Mouse (Mus musculus) bone marrow, adult 2 months (tissue): Measurements from ENCODE around the gene Klf1.

Experiments used
- CTCF ChIP-seq: fragments of 200-500 bp; IDR thresholded peaks from 2 replicates; pipeline ENCODE4 v1.5.1; 2011; ENCODE audit warnings: low read length, control low read depth; ENCODE audit not compliant: control insufficient read depth, insufficient read depth
- POLR2A ChIP-seq: fragments of 200-500 bp; IDR thresholded peaks from 2 replicates; pipeline ENCODE4 v1.6.1; 2011; ENCODE audit warnings: low read depth, mild to moderate bottlenecking, control low read depth, low read length, borderline replicate concordance; ENCODE audit not compliant: control insufficient read depth

DNA sequence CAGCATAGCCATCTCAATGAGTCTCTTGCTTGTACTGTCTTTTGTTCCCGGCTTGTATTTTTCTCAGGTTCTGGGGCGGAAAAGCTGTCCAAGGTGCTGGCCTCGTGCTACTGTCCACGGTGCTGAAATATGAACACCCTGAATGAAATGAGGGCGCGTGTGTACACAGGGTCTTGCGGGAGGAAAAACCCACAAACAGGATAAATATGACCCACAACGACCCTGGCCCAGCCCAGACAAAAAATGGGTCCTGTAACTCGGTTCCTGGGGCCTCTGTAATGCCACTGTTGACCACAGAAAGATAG lies 45.5 kb downstream of the Klf1 start:
- no peak for TF ChIP-seq CTCF
- no peak for TF ChIP-seq POLR2A
